Mouse (Mus musculus): ENCODE measurements around the gene Pdgfc. TPM values are rescaled to one million over a fixed set of nuclear protein-coding genes. Genes with fewer than 3 reads are reported as not detected.
"Not testable (repeated sequence)": the region's sequence is repeated elsewhere in the genome, so short reads cannot be mapped to it uniquely, and the experiment has no call there.

Pdgfc gene
- polyA plus RNA-seq, 1 experiment from 2014 or later, result 0.88 TPM

- no peak overlapping the region for H3K9ac ChIP-seq (replicated peaks)
- no peaks in the 10 kb centered on the region for H3K27me3 ChIP-seq (ENCODE audit: insufficient read depth, low read length)
- H3K4me3 ChIP-seq (ENCODE audit: low read depth, low read length), result no peak overlapping the region
- H3K4me1 ChIP-seq (ENCODE audit: insufficient read depth), result no peaks in the 10 kb centered on the region
- ATAC-seq, result no peak
- H3K36me3 ChIP-seq (replicated peaks; ENCODE audit: insufficient read depth, low read length), result no peaks in the 10 kb centered on the region
- no peak overlapping the region for H3K27ac ChIP-seq (ENCODE audit: low read depth)
- TF ChIP-seq EP300 (IDR thresholded peaks at IDR 0.05; ENCODE audit: low read depth) (no peak), CTCF (IDR thresholded peaks at IDR 0.05; ENCODE audit: low read depth) (no peak)
- WGBS (ENCODE audit: insufficient replicate concordance), result 64% methylated on average over 3 of the region's 3 CpGs
- H3K9me3 ChIP-seq (ENCODE audit: low read length), result no peaks in the 10 kb centered on the region
- no peak for DNase-seq
- no peak overlapping the region for H3K4me2 ChIP-seq (ENCODE audit: low read depth, low read length)
These were observed 100.8 kb downstream of the Pdgfc start for GRCm38 (mm10) chr3:81136985-81137384.

- not testable (repeated sequence) for H3K27me3 ChIP-seq (ENCODE audit: insufficient read depth, low read length); ATAC-seq; H3K4me3 ChIP-seq (ENCODE audit: low read depth, low read length); H3K27ac ChIP-seq (ENCODE audit: low read depth); H3K36me3 ChIP-seq (replicated peaks; ENCODE audit: insufficient read depth, low read length); H3K9me3 ChIP-seq (ENCODE audit: low read length); H3K4me1 ChIP-seq (ENCODE audit: insufficient read depth); H3K4me2 ChIP-seq (ENCODE audit: low read depth, low read length); H3K9ac ChIP-seq (replicated peaks); DNase-seq
- WGBS (ENCODE audit: insufficient replicate concordance), result 74% methylated on average over 1 of the region's 1 CpGs
These were observed 101.8 kb downstream of the Pdgfc start for GRCm38 (mm10) chr3:81138030-81138429.

GRCm38 (mm10) chr3:81143730-81144129 is 107.5 kb downstream of the Pdgfc start:
- TF ChIP-seq CTCF (IDR thresholded peaks at IDR 0.05; ENCODE audit: low read depth) (no peak), EP300 (IDR thresholded peaks at IDR 0.05; ENCODE audit: low read depth) (no peak)
- Histone ChIP-seq H3K36me3 (replicated peaks; ENCODE audit: insufficient read depth, low read length) (no peaks in the 10 kb centered on the region), H3K4me1 (ENCODE audit: insufficient read depth) (no peaks in the 10 kb centered on the region), H3K4me2 (ENCODE audit: low read depth, low read length) (no peak overlapping the region), H3K4me3 (ENCODE audit: low read depth, low read length) (no peak overlapping the region), H3K9ac (replicated peaks) (no peak overlapping the region), H3K27ac (ENCODE audit: low read depth) (no peak overlapping the region), H3K9me3 (ENCODE audit: low read length) (no peaks in the 10 kb centered on the region), H3K27me3 (ENCODE audit: insufficient read depth, low read length) (no peaks in the 10 kb centered on the region)
- ATAC-seq (no peak), DNase-seq (no peak)

- H3K4me3 ChIP-seq (ENCODE audit: low read depth, low read length), result no peak overlapping the region
- DNase-seq, result no peak
- no peak overlapping the region for H3K9ac ChIP-seq (replicated peaks)
- H3K9me3 ChIP-seq (ENCODE audit: low read length), result no peaks in the 10 kb centered on the region
- H3K4me2 ChIP-seq (ENCODE audit: low read depth, low read length), result no peak overlapping the region
- no peaks in the 10 kb centered on the region for H3K36me3 ChIP-seq (replicated peaks; ENCODE audit: insufficient read depth, low read length)
- no peaks in the 10 kb centered on the region for H3K27me3 ChIP-seq (ENCODE audit: insufficient read depth, low read length)
- WGBS (ENCODE audit: insufficient replicate concordance), result 47% methylated on average over 3 of the region's 3 CpGs
- H3K27ac ChIP-seq (ENCODE audit: low read depth), result no peak overlapping the region
- no peak for TF ChIP-seq CTCF (IDR thresholded peaks at IDR 0.05; ENCODE audit: low read depth)
- TF ChIP-seq EP300 (IDR thresholded peaks at IDR 0.05; ENCODE audit: low read depth), result no peak
- no peaks in the 10 kb centered on the region for H3K4me1 ChIP-seq (ENCODE audit: insufficient read depth)
- no peak for ATAC-seq
These were observed 112.9 kb downstream of the Pdgfc start for GRCm38 (mm10) chr3:81149109-81149521.

DNA sequence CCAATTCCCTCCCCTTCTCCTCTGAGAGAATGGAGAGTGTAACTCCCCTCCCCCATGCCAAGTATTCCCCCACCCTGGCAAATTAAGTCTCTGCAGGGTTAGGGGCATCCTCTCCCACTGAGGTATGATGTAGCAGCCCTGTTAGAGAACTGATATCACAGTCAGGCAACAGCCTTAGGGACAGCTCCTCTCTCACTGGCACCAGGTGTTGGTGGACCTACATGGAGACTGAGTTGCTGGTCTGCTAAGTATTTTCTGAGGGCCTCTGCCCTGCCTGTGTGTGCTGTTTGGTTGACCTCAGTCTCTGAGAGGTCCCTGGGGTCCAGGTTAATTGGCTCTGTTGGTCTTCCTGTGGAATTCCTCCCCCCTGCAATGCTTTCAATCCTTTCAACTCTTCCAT is 114.0 kb downstream of the Pdgfc start:
- Histone ChIP-seq H3K4me1 (ENCODE audit: insufficient read depth) (no peaks in the 10 kb centered on the region), H3K36me3 (replicated peaks; ENCODE audit: insufficient read depth, low read length) (no peaks in the 10 kb centered on the region), H3K27ac (ENCODE audit: low read depth) (no peak overlapping the region), H3K27me3 (ENCODE audit: insufficient read depth, low read length) (no peaks in the 10 kb centered on the region), H3K4me3 (ENCODE audit: low read depth, low read length) (no peak overlapping the region), H3K9me3 (ENCODE audit: low read length) (no peaks in the 10 kb centered on the region), H3K9ac (replicated peaks) (no peak overlapping the region), H3K4me2 (ENCODE audit: low read depth, low read length) (no peak overlapping the region)
- TF ChIP-seq CTCF (IDR thresholded peaks at IDR 0.05; ENCODE audit: low read depth), result no peak
- no peak for ATAC-seq
- DNase-seq, result no peak

DNA sequence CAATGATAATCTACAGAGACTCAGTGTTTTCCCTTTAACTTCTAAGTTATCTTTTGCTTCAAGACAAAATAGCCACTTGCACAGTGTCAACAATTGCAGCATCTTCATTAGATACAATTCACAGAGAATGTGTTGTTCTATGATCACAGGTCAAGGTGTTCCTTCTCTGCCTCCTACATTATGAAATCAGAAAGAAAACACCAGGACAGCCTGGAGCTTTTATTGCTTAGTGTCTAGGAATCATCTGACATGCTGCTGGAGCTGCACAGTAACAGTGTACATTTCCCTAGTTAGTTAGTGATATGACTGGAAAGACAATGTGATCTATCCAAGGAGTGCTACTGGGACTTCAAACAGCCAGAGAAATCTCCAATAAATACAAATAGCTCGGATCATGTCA is 118.2 kb downstream of the Pdgfc start:
- TF ChIP-seq CTCF (IDR thresholded peaks at IDR 0.05; ENCODE audit: low read depth), result no peak
- TF ChIP-seq EP300 (IDR thresholded peaks at IDR 0.05; ENCODE audit: low read depth), result no peak
- no peaks in the 10 kb centered on the region for H3K36me3 ChIP-seq (replicated peaks; ENCODE audit: insufficient read depth, low read length)
- H3K4me1 ChIP-seq (ENCODE audit: insufficient read depth), result no peaks in the 10 kb centered on the region
- H3K27ac ChIP-seq (ENCODE audit: low read depth), result no peak overlapping the region
- H3K27me3 ChIP-seq (ENCODE audit: insufficient read depth, low read length), result no peaks in the 10 kb centered on the region
- WGBS (ENCODE audit: insufficient replicate concordance), result 49% methylated on average over 1 of the region's 1 CpGs
- DNase-seq (no peak), ATAC-seq (no peak)
- no peak overlapping the region for H3K4me3 ChIP-seq (ENCODE audit: low read depth, low read length)
- no peak overlapping the region for H3K9ac ChIP-seq (replicated peaks)
- no peak overlapping the region for H3K4me2 ChIP-seq (ENCODE audit: low read depth, low read length)
- H3K9me3 ChIP-seq (ENCODE audit: low read length), result no peaks in the 10 kb centered on the region

GRCm38 (mm10) chr3:81160457-81161165 is 124.4 kb downstream of the Pdgfc start:
- ATAC-seq (no peak), DNase-seq (no peak)
- H3K4me3 ChIP-seq (ENCODE audit: low read depth, low read length), result no peak overlapping the region
- H3K4me2 ChIP-seq (ENCODE audit: low read depth, low read length), result no peak overlapping the region
- H3K9me3 ChIP-seq (ENCODE audit: low read length), result no peaks in the 10 kb centered on the region
- no peaks in the 10 kb centered on the region for H3K27me3 ChIP-seq (ENCODE audit: insufficient read depth, low read length)
- H3K36me3 ChIP-seq (replicated peaks; ENCODE audit: insufficient read depth, low read length), result no peaks in the 10 kb centered on the region
- TF ChIP-seq EP300 (IDR thresholded peaks at IDR 0.05; ENCODE audit: low read depth), result no peak
- no peak for TF ChIP-seq CTCF (IDR thresholded peaks at IDR 0.05; ENCODE audit: low read depth)
- H3K9ac ChIP-seq (replicated peaks), result no peak overlapping the region
- no peaks in the 10 kb centered on the region for H3K4me1 ChIP-seq (ENCODE audit: insufficient read depth)
- no peak overlapping the region for H3K27ac ChIP-seq (ENCODE audit: low read depth)

All from liver, postnatal 0 days (tissue).